Mouse (Mus musculus) kidney, postnatal 36 days (tissue): ENCODE measurements around the gene Aph1c.
A peak's percentile ranks its signal among the peaks of the same experiment; 100 is the strongest.
"Not testable (repeated sequence)": the region's sequence is repeated elsewhere in the genome, so short reads cannot be mapped to it uniquely, and the experiment has no call there.

ENCODE experiments used
- DNase-seq, 2 experiments: peaks; one replicate each; pipeline ENCODE4 v3.0.0; 2021 to 2022; ENCODE audit warnings: mixed read lengths in 2 of 2

The Aph1c gene

GRCm38 (mm10) chr9:66834318-66835096 lies at the start of gene Aph1c:
Gene Aph1c, minus strand, starts transcription at chr9:66834726.
- peak; percentile 100 for DNase-seq

GRCm38 (mm10) chr9:66883500-66883899 lies 49.0 kb upstream of the Aph1c start:
- DNase-seq = no peak

- DNase-seq = peak; percentile 22 to 29
Observed at GRCm38 (mm10) chr9:66882406-66882821, 47.9 kb upstream of the Aph1c start.

- DNase-seq = no peak
Observed at GRCm38 (mm10) chr9:66881858-66882257, 47.3 kb upstream of the Aph1c start.

GRCm38 (mm10) chr9:66880752-66881151 lies 46.2 kb upstream of the Aph1c start:
- DNase-seq = no peak

- no peak for DNase-seq
Observed at GRCm38 (mm10) chr9:66879486-66879885, 45.0 kb upstream of the Aph1c start.

GRCm38 (mm10) chr9:66878899-66879298 lies 44.4 kb upstream of the Aph1c start:
- DNase-seq = no peak

GRCm38 (mm10) chr9:66876577-66876976 lies 42.1 kb upstream of the Aph1c start:
- peak; percentile 51 to 76 for DNase-seq

GRCm38 (mm10) chr9:66874297-66874696 lies 39.8 kb upstream of the Aph1c start:
- no peak for DNase-seq

GRCm38 (mm10) chr9:66873531-66873930 lies 39.0 kb upstream of the Aph1c start:
- DNase-seq = no peak

- not testable (repeated sequence) for DNase-seq
Observed at GRCm38 (mm10) chr9:66873009-66873408, 38.5 kb upstream of the Aph1c start.

GRCm38 (mm10) chr9:66872015-66872727 lies 37.6 kb upstream of the Aph1c start:
- DNase-seq = peak; percentile 63 to 79

- DNase-seq = no peak
Observed at GRCm38 (mm10) chr9:66864708-66865107, 30.2 kb upstream of the Aph1c start.

GRCm38 (mm10) chr9:66863456-66863855 lies 28.9 kb upstream of the Aph1c start:
- no peak for DNase-seq

GRCm38 (mm10) chr9:66862202-66862601 lies 27.7 kb upstream of the Aph1c start:
- DNase-seq = no peak

- DNase-seq = no peak
Observed at GRCm38 (mm10) chr9:66861104-66861767, 26.7 kb upstream of the Aph1c start.

GRCm38 (mm10) chr9:66859523-66859922 lies 25.0 kb upstream of the Aph1c start:
- no peak for DNase-seq

- DNase-seq = no peak
Observed at GRCm38 (mm10) chr9:66855865-66856264, 21.3 kb upstream of the Aph1c start.

- no peak for DNase-seq
Observed at GRCm38 (mm10) chr9:66852592-66852991, 18.1 kb upstream of the Aph1c start.

- no peak for DNase-seq
Observed at GRCm38 (mm10) chr9:66850966-66851365, 16.4 kb upstream of the Aph1c start.

- no peak for DNase-seq
Observed at GRCm38 (mm10) chr9:66846822-66847221, 12.3 kb upstream of the Aph1c start.

- peak in 1 of 2 experiments; percentile 74 for DNase-seq
Observed at GRCm38 (mm10) chr9:66835097-66835480, 563 bp upstream of the Aph1c start.

GRCm38 (mm10) chr9:66833851-66834250 lies 675 bp downstream of the Aph1c start:
- peak; percentile 69 to 77 for DNase-seq
